Mouse (Mus musculus) C2C12 (cell line): ENCODE measurements around the gene Gm26602.

ENCODE experiments used
- CEBPB ChIP-seq: IDR thresholded peaks from one replicate; pipeline ENCODE4 v1.6.1; 2011; ENCODE audit warnings: low read depth, mild to moderate bottlenecking, control low read depth, moderate library complexity
- CTCF ChIP-seq: IDR thresholded peaks from one replicate; pipeline ENCODE4 v1.5.1; 2011; ENCODE audit not compliant: control insufficient read depth, insufficient read depth, insufficient read length
- MAX ChIP-seq: IDR thresholded peaks from one replicate; pipeline ENCODE4 v1.6.1; 2011; ENCODE audit warnings: mild to moderate bottlenecking, control low read depth
- USF1 ChIP-seq: IDR thresholded peaks from one replicate; pipeline ENCODE4 v1.6.1; 2011; ENCODE audit warnings: low read depth, mild to moderate bottlenecking, control low read depth, moderate library complexity

DNA sequence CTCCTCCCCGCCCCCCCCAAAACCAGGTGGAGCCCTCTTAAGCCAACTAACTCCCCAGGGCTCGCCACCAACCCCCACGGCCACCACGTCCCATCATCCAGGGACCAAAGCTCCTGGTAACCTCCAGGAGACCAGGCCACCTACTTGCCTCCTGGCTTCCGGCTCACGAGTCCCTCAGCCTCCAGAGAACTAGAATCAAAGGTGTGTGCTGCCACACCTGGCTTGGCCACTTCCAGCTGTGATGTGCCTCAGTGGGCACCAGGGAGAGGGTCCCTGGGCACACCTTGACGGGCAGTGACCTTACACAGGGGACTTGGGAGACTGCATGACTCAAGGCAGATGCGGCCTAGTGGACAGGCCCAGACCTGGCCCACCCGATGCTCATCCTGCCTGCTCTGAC, 45.0 kb downstream of the Gm26602 start:
- no peak for TF ChIP-seq CEBPB
- TF ChIP-seq CTCF = no peak
- no peak for TF ChIP-seq MAX
- TF ChIP-seq USF1 = no peak
